Mouse (Mus musculus): ENCODE data around the gene Abhd4. TPM values are rescaled to one million over a fixed set of nuclear protein-coding genes. Genes with fewer than 3 reads are reported as not detected.
A peak's percentile ranks its signal among the peaks of the same experiment; 100 is the strongest.

Abhd4 gene
- polyA plus RNA-seq, 1 experiment = 65.9 TPM

DNA sequence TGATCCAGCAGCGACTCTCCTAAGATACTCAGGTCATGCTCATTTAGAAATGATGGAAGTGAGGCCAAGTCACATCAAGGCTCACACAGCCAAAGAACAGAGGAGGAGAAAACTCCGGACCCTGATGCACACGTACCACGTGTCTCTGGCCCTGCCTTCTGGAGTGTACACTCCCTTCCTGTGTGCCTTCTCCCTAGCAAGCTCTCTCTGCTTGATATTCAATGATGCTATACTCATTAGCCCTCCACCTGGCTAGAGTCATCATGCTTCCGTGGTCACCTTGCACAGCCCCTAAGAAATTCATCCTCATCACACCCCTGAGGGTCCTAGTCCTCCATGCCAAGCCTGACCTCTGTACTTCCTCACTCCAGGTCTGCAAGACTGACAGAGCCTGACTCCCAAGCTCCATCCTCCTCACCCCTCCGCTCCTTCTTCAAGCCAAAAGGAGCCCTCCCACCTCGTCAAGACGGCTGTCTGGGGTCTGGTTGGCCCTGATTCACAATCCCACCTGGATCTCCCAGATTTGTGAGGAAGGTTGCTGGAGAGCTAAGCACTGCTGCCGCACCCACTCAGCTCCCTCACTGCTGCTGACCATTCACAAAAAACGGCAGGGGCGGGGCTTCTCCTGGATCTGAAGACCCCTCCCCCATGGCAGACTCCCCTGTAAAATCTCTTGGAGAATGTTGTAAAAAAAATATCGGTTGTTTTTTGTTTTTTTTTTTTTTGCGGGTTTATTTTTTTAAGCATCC, 30.5 kb upstream of the Abhd4 start:
- no peak overlapping the region for H3K4me2 ChIP-seq (ENCODE audit: low read depth)
- H3K4me3 ChIP-seq = no peak overlapping the region
- no peaks in the 10 kb centered on the region for H3K27me3 ChIP-seq (ENCODE audit: control insufficient read depth, insufficient read depth, insufficient read length)
- no peak overlapping the region for H3ac ChIP-seq (ENCODE audit: control insufficient read depth, insufficient read length)
- H3K36me3 ChIP-seq (ENCODE audit: control insufficient read depth, insufficient read depth) = no peaks in the 10 kb centered on the region
- TF ChIP-seq USF1 (IDR thresholded peaks at IDR 0.05; ENCODE audit: low read depth) (no peak), REST (IDR thresholded peaks at IDR 0.05; ENCODE audit: insufficient read depth, insufficient read length) (no peak), SRF (IDR thresholded peaks at IDR 0.05; ENCODE audit: control insufficient read depth, insufficient read length, low read depth) (no peak), TCF12 (IDR thresholded peaks at IDR 0.05; ENCODE audit: insufficient read depth, poor library complexity, severe bottlenecking) (no peak), POLR2A (IDR thresholded peaks at IDR 0.05; ENCODE audit: insufficient read length, low read depth) (no peak), E2F4 (IDR thresholded peaks at IDR 0.05; ENCODE audit: insufficient read depth) (no peak), CEBPB (IDR thresholded peaks at IDR 0.05; ENCODE audit: insufficient read depth, poor library complexity, severe bottlenecking) (no peak), MYOG (IDR thresholded peaks at IDR 0.05; ENCODE audit: control insufficient read depth in 1 of 3, insufficient read depth in 1 of 3, insufficient read length in 2 of 3, low read depth in 2 of 3) (no peak), TCF3 (IDR thresholded peaks at IDR 0.05; ENCODE audit: insufficient read length, low read depth) (no peak), POLR2AphosphoS2 (IDR thresholded peaks at IDR 0.05; ENCODE audit: insufficient read length, low read depth) (no peak), MYOD1 (IDR thresholded peaks at IDR 0.05; ENCODE audit: control insufficient read depth in 1 of 3, insufficient read length in 2 of 3, low read depth in 2 of 3) (no peak), MAX (IDR thresholded peaks at IDR 0.05; ENCODE audit: low read depth) (no peak)
- H3K79me2 ChIP-seq (ENCODE audit: control insufficient read depth, insufficient read depth) = no peaks in the 10 kb centered on the region

GRCm38 (mm10) chr14:54224064-54224417, 29.9 kb upstream of the Abhd4 start:
- Histone ChIP-seq H3K27me3 (ENCODE audit: control insufficient read depth, insufficient read depth, insufficient read length) (no peaks in the 10 kb centered on the region), H3K4me3 (no peak overlapping the region), H3K36me3 (ENCODE audit: control insufficient read depth, insufficient read depth) (no peaks in the 10 kb centered on the region), H3K79me2 (ENCODE audit: control insufficient read depth, insufficient read depth) (no peaks in the 10 kb centered on the region), H3K4me2 (ENCODE audit: low read depth) (no peak overlapping the region), H3ac (ENCODE audit: control insufficient read depth, insufficient read length) (no peak overlapping the region)
- no peak for TF ChIP-seq SRF (IDR thresholded peaks at IDR 0.05; ENCODE audit: control insufficient read depth, insufficient read length, low read depth)
- no peak for TF ChIP-seq MAX (IDR thresholded peaks at IDR 0.05; ENCODE audit: low read depth)
- no peak for TF ChIP-seq CEBPB (IDR thresholded peaks at IDR 0.05; ENCODE audit: insufficient read depth, poor library complexity, severe bottlenecking)
- no peak for TF ChIP-seq TCF12 (IDR thresholded peaks at IDR 0.05; ENCODE audit: insufficient read depth, poor library complexity, severe bottlenecking)
- TF ChIP-seq USF1 (IDR thresholded peaks at IDR 0.05; ENCODE audit: low read depth) = no peak
- TF ChIP-seq MYOG (IDR thresholded peaks at IDR 0.05; ENCODE audit: control insufficient read depth in 1 of 3, insufficient read depth in 1 of 3, insufficient read length in 2 of 3, low read depth in 2 of 3) = no peak
- TF ChIP-seq TCF3 (IDR thresholded peaks at IDR 0.05; ENCODE audit: insufficient read length, low read depth) = no peak
- TF ChIP-seq REST (IDR thresholded peaks at IDR 0.05; ENCODE audit: insufficient read depth, insufficient read length) = no peak
- no peak for TF ChIP-seq E2F4 (IDR thresholded peaks at IDR 0.05; ENCODE audit: insufficient read depth)
- TF ChIP-seq MYOD1 (IDR thresholded peaks at IDR 0.05; ENCODE audit: control insufficient read depth in 1 of 3, insufficient read length in 2 of 3, low read depth in 2 of 3) = no peak
- no peak for TF ChIP-seq POLR2A (IDR thresholded peaks at IDR 0.05; ENCODE audit: insufficient read length, low read depth)
- no peak for TF ChIP-seq POLR2AphosphoS2 (IDR thresholded peaks at IDR 0.05; ENCODE audit: insufficient read length, low read depth)

GRCm38 (mm10) chr14:54224484-54225467, 29.2 kb upstream of the Abhd4 start:
- H3K27me3 ChIP-seq (ENCODE audit: control insufficient read depth, insufficient read depth, insufficient read length) = no peaks in the 10 kb centered on the region
- peak in 1 of 3 experiments; percentile 64 for TF ChIP-seq MYOD1 (IDR thresholded peaks at IDR 0.05; ENCODE audit: control insufficient read depth in 1 of 3, insufficient read length in 2 of 3, low read depth in 2 of 3)
- no peak for TF ChIP-seq TCF3 (IDR thresholded peaks at IDR 0.05; ENCODE audit: insufficient read length, low read depth)
- peak in 2 of 3 experiments; percentile 35 to 63 for TF ChIP-seq MYOG (IDR thresholded peaks at IDR 0.05; ENCODE audit: control insufficient read depth in 1 of 3, insufficient read depth in 1 of 3, insufficient read length in 2 of 3, low read depth in 2 of 3)
- no peak for TF ChIP-seq E2F4 (IDR thresholded peaks at IDR 0.05; ENCODE audit: insufficient read depth)
- no peak for TF ChIP-seq SRF (IDR thresholded peaks at IDR 0.05; ENCODE audit: control insufficient read depth, insufficient read length, low read depth)
- no peak for TF ChIP-seq MAX (IDR thresholded peaks at IDR 0.05; ENCODE audit: low read depth)
- no peak overlapping the region for H3K4me3 ChIP-seq
- H3K36me3 ChIP-seq (ENCODE audit: control insufficient read depth, insufficient read depth) = no peaks in the 10 kb centered on the region
- peak overlapping the region; percentile 14 for H3K4me2 ChIP-seq (ENCODE audit: low read depth)
- no peak overlapping the region for H3ac ChIP-seq (ENCODE audit: control insufficient read depth, insufficient read length)
- H3K79me2 ChIP-seq (ENCODE audit: control insufficient read depth, insufficient read depth) = no peaks in the 10 kb centered on the region

GRCm38 (mm10) chr14:54225725-54226124, 28.3 kb upstream of the Abhd4 start:
- Histone ChIP-seq H3K4me2 (ENCODE audit: low read depth) (no peak overlapping the region), H3K36me3 (ENCODE audit: control insufficient read depth, insufficient read depth) (no peaks in the 10 kb centered on the region), H3K79me2 (ENCODE audit: control insufficient read depth, insufficient read depth) (no peaks in the 10 kb centered on the region), H3K27me3 (ENCODE audit: control insufficient read depth, insufficient read depth, insufficient read length) (no peaks in the 10 kb centered on the region), H3K4me3 (no peak overlapping the region), H3ac (ENCODE audit: control insufficient read depth, insufficient read length) (no peak overlapping the region)
- TF ChIP-seq POLR2A (IDR thresholded peaks at IDR 0.05; ENCODE audit: insufficient read length, low read depth) = no peak
- no peak for TF ChIP-seq REST (IDR thresholded peaks at IDR 0.05; ENCODE audit: insufficient read depth, insufficient read length)
- TF ChIP-seq POLR2AphosphoS2 (IDR thresholded peaks at IDR 0.05; ENCODE audit: insufficient read length, low read depth) = no peak
- no peak for TF ChIP-seq MAX (IDR thresholded peaks at IDR 0.05; ENCODE audit: low read depth)
- no peak for TF ChIP-seq MYOD1 (IDR thresholded peaks at IDR 0.05; ENCODE audit: control insufficient read depth in 1 of 3, insufficient read length in 2 of 3, low read depth in 2 of 3)
- no peak for TF ChIP-seq MYOG (IDR thresholded peaks at IDR 0.05; ENCODE audit: control insufficient read depth in 1 of 3, insufficient read depth in 1 of 3, insufficient read length in 2 of 3, low read depth in 2 of 3)
- TF ChIP-seq TCF12 (IDR thresholded peaks at IDR 0.05; ENCODE audit: insufficient read depth, poor library complexity, severe bottlenecking) = no peak
- TF ChIP-seq USF1 (IDR thresholded peaks at IDR 0.05; ENCODE audit: low read depth) = no peak
- no peak for TF ChIP-seq CEBPB (IDR thresholded peaks at IDR 0.05; ENCODE audit: insufficient read depth, poor library complexity, severe bottlenecking)
- TF ChIP-seq TCF3 (IDR thresholded peaks at IDR 0.05; ENCODE audit: insufficient read length, low read depth) = no peak
- TF ChIP-seq E2F4 (IDR thresholded peaks at IDR 0.05; ENCODE audit: insufficient read depth) = no peak
- TF ChIP-seq SRF (IDR thresholded peaks at IDR 0.05; ENCODE audit: control insufficient read depth, insufficient read length, low read depth) = no peak

Measured in myocyte (in vitro differentiated cells).